Mouse (Mus musculus) ES-E14 (cell line): ENCODE measurements at regions not wholly inside any gene's neighbourhood (a gene's known extent, or its start where the extent isn't known, plus 50 kb on each side); places are given as distances from the start of the nearest gene placed in this dataset.

Experiments used
- CHD2 ChIP-seq: IDR thresholded peaks from 2 replicates; pipeline ENCODE4 v1.6.1; 2014; ENCODE audit warnings: mild to moderate bottlenecking, low read depth, low read length, inconsistent platforms
- HCFC1 ChIP-seq: IDR thresholded peaks from 2 replicates; pipeline ENCODE4 v1.6.1; 2012; ENCODE audit warnings: low read length, inconsistent platforms, borderline replicate concordance; ENCODE audit not compliant: insufficient read depth
- MAFK ChIP-seq: IDR thresholded peaks from 2 replicates; pipeline ENCODE4 v1.6.1; 2014; ENCODE audit warnings: mild to moderate bottlenecking, low read depth, low read length, inconsistent platforms; ENCODE audit not compliant: insufficient read depth

GRCm38 (mm10) chr15:86677016-86677415, 462.8 kb downstream of the Tbc1d22a start:
- TF ChIP-seq CHD2 (no peak), MAFK (no peak), HCFC1 (no peak)
